Mouse (Mus musculus) left cerebral cortex, postnatal 10 days (tissue): ENCODE measurements at regions not wholly inside any gene's neighbourhood (a gene's known extent, or its start where the extent isn't known, plus 50 kb on each side); places are given as distances from the start of the nearest gene placed in this dataset.
A peak's percentile ranks its signal among the peaks of the same experiment; 100 is the strongest.

Experiments used
- DNase-seq, 2 experiments: peaks; one replicate each; pipeline ENCODE4 v3.0.0; 2021 to 2022; ENCODE audit warnings: low spot score in 2 of 2, mixed read lengths in 1 of 2; ENCODE audit errors: extremely low spot score in 1 of 2
- intact Hi-C: fragments of 180-260 bp; cut with DNase I; formaldehyde crosslinking; loops from one replicate; pipeline ENCODE4 v1.15.1; 2025

DNA sequence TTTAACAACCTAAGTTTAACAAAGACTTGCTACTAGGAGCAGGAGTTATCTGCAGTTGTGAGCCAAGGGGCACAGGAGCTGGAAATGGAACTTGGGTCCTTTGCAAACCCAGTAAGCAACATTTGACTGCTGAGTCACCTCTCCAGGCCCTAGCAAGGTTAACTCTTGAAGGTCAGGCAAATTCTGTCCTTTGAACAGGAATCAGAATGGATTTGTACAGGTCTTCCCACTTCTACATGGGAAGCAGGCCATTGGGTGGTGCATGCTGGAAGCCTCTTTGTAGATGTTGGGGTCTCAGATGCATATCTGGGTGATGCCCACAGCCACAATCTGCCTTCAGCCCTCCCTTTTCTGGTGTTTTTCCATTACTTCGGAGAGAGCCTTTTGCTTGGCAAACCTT lies 255.3 kb downstream of the Icos start:
- intact Hi-C loops, result no loop called here
- no peak for DNase-seq

DNA sequence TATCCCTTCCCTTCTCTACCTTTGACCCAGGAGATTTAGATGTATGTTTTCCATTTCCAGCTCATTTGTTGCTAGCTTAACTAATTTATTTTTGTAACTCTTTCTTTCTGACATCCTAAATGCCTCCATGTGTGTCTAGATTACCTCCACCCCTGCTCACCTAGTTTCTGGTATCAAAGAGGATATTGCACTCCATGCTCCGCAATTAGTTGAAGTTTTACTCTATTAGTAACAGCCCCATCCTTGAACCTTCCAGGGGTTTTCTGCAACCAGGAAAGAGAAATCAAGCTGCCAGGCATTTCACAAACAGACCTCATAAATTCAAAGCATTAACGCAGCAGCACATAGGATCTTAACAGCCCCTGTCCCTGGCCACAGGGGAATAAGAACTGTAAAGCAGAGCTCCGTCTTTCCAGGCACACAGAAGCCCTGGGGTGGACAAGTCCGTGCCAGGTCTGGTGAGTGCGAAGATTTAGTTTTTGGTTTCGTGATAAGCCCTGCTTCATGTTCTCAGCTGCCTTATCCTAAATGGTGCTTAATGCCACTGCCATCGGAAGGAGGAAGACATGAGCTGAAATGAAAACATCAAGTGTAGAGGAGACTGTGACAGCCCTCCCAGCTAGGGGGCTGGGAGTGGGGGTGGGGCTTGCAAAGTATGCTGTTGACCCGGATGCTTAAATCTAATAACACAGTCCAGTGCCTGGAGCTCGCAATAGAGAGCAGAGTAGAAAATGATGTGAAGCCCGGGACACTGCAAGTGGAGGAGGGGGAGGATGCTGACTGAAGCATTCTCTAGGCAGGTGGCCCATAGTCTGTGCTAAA lies 256.0 kb downstream of the Icos start:
- intact Hi-C loops, result no loop called here
- peak in 1 of 2 experiments; percentile 33 for DNase-seq

DNA sequence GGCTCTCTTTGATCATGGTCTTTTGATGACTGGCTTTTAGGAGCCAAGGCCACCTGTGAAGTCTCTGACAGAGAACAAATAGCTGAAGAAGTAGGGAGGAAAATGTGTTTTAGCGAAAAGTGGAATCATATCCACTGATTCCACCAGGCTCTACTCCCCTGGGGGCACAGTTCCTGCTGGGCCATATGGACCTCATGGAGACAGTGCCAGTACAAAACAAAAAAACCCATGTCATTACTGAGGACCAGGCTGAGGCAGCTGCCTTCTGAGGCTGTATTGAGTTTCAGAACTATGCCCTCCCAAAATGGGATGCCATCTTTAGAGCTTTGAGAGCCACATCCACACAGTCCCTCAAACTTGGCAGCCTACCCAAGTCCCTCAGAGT lies 256.6 kb downstream of the Icos start:
- no peak for DNase-seq
- intact Hi-C loops, result no loop called here

DNA sequence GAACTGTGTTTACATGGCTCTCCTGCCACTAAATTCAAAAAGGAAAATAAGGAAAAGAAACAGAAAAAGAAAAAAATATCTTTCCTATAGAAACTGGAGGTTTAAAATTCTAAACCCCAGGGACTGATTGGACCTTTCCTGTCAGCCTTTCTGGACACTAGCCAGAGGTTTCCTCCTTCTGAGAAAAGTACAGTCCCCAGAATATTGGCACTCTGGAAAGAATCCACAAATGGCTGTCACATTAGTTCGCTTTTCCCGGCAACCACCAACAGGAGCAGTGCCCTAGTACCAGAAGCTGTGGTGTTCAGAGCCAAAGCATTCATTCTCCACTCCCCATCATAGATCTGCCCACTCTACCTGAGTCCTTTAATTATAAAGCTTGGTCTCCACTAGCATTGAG lies 258.8 kb downstream of the Icos start:
- intact Hi-C loops, result no loop called here
- peak in 1 of 2 experiments; percentile 16 for DNase-seq

DNA sequence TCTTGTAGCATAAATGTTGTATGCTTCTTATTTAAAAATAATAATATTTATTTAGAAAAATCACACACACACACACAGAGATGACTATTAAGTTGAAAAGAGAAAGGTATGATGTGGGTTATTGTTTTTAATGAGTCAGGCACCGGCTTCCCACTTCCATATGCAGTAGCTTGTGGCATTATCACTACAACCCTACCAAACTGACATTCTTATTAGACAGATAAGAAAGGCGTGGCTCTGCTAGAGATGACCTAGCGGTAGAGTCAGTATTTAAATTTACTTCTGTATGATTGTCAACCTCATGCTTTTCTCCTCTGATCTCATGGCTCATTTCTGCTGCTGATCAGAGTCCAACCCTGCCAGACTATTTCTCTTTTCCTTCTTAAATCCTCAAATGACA lies 260.9 kb downstream of the Icos start:
- DNase-seq, result no peak
- intact Hi-C loops, result no loop called here

DNA sequence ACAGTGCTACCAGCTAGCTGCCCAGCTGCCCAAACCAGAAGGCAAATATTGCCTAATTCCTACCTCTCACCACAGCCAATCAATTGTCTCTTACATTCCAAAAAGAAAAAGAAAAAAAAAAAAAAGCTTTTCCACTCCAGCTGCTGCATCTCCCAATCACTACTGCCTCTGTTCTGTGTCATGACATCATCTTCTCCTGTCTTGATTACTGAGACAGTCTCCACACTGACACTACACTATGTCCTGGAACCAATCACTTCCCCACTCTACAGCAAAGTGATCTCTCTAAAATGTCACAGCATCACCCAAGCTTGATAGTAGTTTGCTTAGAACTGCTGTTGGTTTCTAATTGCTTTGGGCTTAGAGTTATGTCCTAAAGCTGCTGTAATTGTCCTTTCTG lies 279.8 kb downstream of the Icos start:
- DNase-seq, result no peak
- intact Hi-C loops, result no loop called here

DNA sequence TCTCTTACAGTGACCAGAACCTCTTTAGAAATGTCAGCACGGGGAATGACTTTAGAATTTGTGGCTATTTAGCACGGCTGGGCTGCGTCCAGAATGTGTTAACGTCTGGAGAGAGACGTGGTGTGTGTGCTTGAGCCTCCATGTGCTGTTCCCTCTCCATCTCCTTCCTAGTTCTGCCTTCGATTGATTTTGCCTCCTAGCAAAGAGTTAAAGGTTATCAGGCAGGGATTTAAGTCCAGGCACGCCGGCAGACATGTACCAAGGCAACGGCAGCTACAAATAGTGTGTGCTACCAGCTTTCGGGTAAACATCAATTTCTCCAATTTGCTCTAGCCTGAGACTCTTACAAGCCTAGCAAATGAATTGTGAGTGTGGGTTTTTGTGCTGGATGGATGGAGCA lies 285.7 kb downstream of the Icos start:
- no peak for DNase-seq
- intact Hi-C loops, result no loop called here

DNA sequence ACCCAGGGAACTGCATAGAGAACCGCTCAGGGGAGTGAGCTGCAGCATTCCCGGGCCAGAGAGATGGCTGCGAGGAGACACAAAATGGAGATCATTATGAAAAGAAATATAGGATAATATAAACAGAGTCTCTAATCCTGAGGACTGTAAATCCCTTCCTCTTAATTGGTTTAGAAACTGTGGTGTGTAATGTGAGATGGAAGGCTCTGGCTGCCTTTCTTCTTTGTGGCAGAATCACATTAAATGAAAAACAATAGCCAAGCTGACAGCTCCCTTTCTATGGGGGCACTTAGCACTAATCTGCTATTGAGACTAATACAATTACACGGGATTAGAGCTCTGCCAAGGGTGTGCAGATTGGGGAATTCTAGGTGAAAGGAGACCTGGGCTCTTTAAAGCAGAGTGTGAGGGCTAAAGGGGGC lies 288.0 kb downstream of the Icos start:
- no peak for DNase-seq
- intact Hi-C loops, result no loop called here

DNA sequence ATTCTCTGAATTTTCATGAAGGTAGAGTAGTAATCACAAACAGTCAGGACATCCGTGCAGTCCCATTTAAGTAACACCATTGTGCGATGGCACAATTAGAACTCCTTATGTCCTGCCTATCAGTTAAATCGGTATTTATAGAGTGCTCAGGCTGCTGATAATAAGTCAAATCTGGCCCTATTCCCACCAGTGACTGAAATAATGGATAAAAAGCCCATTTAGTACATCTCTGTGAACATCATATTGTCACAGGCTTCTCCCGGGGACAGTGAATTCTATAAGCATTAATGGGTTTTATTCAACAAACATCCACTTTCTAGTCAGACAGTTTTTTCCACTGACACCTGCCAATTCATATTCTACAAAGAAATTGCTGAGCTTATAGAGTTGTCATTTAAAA lies 296.1 kb downstream of the Icos start:
- intact Hi-C loops, result no loop called here
- no peak for DNase-seq

DNA sequence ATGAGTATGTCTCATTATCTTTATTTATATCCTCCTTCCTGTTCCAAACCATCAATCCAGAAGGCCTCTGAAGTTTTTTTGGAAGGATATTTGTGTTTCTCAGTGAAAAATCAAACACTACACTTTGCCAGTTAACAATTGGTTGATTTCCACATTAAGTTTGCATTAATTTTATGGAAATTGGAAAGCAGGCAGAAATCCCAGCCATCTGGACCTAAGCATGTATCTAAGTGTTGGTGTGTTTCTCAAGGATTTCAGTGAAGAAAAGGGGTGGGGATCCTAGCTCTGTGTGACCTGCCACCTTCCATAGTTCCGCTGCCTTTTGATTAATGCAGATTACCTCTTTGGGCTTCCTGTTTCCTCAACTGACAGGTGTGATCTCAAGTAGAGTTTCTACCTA lies 296.5 kb downstream of the Icos start:
- intact Hi-C loops, result no loop called here
- no peak for DNase-seq

DNA sequence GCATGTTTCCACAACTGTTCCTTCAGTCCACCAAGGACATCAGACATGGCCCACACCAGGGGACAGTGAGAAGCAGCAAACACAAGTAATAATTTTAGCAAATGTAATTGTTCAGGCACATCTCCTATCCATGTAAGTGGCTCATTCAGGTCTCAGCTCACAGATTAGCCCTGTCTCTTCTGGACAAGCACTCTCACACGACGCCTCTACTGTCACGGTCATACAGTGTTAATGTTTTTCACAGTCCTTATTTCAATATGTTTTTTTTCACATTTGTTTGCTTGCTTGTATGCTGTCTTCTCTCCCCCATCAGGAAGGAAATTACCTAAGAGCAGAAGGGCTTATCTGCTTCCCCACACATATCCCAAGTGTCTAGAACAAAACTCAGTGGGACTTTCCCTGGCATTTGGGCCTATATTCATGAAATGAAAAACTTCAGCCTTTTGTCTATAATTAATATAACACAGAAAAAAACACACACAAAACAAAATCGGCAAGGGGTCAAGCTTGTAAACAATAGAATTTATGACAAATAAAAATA lies 299.5 kb downstream of the Icos start:
- DNase-seq, result no peak
- intact Hi-C loops, result no loop called here

DNA sequence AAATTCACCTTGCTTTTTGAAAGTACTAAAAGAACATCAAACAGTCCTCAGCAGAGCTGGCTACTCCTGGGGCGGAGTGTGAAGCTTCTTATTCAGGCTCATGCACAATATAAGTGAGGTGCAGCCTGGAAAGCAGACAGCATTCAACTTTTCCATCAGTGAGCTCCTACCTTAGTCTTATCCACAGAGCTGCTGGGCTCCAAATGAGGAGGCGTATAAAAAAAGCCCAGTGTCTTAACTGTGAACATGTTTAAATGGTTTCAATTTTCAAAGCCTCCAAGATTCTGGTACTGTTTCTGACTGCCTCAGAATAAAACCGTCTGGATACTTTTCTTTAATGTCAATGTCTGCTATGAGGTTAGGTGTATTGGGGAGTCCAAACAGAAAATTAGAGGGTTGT lies 310.5 kb downstream of the Icos start:
- intact Hi-C loops, result no loop called here
- no peak for DNase-seq

DNA sequence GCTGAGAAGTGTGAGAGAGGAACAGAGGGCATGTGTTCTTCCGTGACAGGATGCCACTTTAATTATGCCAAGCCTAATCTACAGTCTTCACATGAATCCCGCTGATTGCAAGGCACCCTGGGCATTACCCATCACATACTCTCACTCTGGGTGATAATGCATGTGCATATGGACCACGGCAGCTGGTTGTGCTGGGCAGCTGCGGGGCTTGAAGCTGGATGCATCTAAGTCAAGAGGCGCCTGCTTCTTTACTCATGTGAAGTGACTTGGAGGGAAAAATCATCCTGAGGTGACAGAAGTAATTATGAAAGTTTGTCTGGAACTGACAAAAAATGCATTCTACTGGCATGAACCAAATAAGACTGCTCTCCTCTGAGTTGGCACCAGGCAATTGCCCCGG lies 311.2 kb downstream of the Icos start:
- DNase-seq, result no peak
- intact Hi-C loops, result no loop called here

DNA sequence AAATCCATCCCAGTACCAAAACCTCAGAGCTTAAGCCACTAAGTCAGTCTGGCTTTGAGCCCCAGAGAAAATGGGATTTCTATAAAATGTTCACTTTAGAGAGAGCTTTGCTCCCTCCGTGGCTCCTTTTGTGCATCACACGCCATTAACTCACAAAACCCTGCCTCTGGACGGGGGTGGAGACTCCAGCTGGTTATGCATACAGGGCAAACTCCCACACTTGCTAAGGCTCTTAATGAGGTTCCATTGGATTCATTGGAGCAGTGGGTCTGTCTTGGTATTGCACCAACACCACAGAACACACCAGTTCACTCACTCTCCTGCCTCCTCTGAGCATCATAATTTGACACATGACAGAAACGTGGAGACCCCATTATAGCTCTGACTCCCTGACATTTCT lies 311.8 kb downstream of the Icos start:
- DNase-seq, result no peak
- intact Hi-C loops, result no loop called here

DNA sequence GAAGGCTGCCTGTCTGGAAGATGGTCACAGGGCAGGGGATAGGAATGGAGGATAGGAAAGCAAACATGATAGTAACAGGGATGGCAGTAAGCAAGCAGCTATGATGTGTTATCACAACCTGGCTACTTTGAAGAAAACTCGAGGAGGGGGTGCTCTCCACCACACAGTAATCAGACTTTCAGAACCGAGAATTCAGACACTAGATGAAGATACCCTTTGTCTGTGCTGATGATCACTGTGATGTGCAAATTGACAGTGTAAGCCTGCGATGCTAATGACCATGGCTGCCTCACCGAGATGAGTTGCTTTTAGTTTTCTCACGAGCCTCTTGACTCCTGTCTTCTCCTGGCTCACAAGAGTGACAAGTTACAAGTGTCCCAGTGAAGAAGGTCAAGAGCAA lies 315.4 kb downstream of the Icos start:
- DNase-seq, result no peak
- intact Hi-C loops, result no loop called here

DNA sequence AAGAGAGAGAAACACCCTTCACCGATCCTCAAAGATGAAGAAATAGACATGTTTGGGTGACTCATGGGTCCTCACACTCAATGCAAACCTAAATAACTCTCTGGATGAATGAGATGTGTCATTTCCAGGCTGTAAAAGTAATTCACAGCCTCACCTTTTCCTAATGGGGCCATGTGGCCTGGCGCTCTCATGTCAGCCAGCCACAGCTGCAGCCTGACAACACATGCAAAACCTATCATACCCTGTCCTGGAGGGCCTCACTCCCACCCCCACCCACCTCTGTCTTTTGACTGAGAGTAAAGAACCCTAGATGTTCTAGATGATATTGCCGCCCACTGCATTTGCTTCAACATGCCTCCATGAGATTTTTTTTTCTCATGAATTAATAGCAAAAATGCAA lies 317.5 kb downstream of the Icos start:
- intact Hi-C loops, result loop anchor here (5.0 kb wide), 3 partner anchors 477 to 1422 kb away; no protein-coding TSS in a partner anchor
- DNase-seq, result no peak

DNA sequence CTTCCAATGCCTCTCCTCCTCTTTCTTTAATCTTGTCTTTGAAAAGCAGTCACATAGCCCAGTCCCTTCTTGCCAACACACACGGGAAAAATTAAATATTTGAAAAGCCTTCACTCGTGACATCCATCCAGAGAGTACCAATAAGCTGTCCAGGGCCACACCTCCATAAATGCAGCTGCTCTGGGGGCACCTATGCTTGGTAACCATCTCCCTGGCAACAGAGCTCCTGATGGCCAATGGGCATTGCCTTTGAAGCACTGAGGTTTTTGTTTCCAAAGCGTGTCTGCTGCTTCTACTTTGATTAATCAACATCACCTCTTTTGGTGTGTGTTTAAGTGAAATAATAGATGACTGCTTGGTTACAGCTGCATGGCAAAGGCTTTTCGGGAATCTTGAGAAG lies 319.1 kb downstream of the Icos start:
- no peak for DNase-seq
- intact Hi-C loops, result loop anchor here (5.0 kb wide), 3 partner anchors 475 to 1420 kb away; no protein-coding TSS in a partner anchor

DNA sequence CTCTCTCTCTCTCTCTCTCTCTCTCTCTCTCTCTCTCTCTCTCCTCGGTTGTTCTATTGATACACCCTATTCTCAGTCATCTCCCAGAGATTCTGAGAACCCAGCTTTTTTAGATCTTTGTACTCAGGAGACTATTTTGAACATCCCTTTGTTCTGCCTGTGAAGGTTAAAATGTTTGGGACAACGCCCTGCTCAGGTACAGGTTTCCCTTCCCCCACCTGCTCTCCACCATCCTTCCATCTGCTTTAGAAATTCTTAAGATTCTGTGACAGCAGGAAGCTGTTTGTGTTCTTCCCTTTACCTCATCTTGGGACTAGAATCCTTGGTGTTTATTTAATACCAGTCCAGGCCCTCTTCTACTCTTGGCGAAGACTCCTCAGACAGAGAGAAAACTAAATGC lies 319.6 kb downstream of the Icos start:
- no peak for DNase-seq
- intact Hi-C loops, result loop anchor here (5.0 kb wide), 3 partner anchors 475 to 1420 kb away; no protein-coding TSS in a partner anchor

DNA sequence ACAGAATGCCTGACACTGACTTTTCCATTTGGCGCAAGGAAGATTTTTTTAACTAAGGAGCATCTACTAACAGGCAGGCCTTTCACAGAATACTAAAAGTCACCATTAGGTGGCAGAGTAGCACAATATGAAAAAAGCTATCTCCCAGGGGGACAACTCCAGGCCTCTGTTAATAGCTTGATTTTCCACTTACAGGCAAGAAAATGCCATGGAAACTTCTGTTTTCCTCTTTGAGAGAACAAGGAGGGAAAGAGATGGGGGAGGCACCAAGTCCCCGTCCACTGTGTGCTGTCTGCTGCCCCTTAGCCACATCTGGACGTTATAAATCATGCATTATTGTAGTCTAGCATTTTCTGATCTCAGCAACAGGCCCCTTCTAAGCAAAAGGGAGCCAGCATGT lies 320.3 kb downstream of the Icos start:
- peak; percentile 22 to 63 for DNase-seq
- intact Hi-C loops, result loop anchor here (5.0 kb wide), 3 partner anchors 474 to 1419 kb away; no protein-coding TSS in a partner anchor

DNA sequence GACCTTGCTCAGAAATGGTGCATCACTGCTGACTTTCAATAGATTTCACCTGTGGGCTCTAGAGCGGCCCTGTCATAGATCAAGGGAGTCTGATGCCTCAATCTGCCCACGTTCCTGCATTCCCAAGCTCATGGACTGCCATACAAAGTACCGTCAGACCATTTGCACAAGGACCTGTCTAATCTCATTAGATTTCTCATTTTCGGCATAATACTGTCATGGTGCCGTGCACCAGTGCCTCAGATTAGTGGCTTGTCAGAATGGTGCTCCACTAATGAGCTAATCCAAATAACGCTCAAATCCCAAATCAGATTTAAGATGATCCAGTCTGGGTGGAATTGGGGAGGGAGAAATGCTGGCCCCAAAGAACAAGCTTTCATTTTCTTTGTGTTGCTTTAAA lies 321.1 kb downstream of the Icos start:
- intact Hi-C loops, result loop anchor here (5.0 kb wide), 3 partner anchors 474 to 1419 kb away; no protein-coding TSS in a partner anchor
- DNase-seq, result no peak

DNA sequence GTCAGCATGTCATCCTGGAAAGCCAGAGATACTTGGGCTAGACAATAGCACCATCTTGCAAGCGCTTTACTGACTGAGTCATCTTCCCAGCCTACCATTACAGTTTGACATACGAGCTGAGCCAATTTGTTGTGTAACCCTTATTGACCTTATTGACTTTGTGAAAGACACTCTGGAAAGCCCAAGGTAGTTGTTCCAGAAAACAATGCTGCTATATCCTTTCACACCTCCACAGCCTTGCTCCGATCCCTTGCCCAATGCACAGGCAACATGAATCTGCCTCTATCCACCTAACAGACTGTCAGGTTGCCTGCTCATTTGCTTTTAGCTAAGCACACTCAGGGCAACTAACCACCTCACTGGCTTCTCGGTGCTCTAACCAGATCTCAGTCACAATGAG lies 322.8 kb downstream of the Icos start:
- no peak for DNase-seq
- intact Hi-C loops, result no loop called here
